Mouse (Mus musculus): ENCODE results near the gene Armcx1.
"Not testable (repeated sequence)": the region's sequence is repeated elsewhere in the genome, so short reads cannot be mapped to it uniquely, and the experiment has no call there.

Armcx1 gene

DNA sequence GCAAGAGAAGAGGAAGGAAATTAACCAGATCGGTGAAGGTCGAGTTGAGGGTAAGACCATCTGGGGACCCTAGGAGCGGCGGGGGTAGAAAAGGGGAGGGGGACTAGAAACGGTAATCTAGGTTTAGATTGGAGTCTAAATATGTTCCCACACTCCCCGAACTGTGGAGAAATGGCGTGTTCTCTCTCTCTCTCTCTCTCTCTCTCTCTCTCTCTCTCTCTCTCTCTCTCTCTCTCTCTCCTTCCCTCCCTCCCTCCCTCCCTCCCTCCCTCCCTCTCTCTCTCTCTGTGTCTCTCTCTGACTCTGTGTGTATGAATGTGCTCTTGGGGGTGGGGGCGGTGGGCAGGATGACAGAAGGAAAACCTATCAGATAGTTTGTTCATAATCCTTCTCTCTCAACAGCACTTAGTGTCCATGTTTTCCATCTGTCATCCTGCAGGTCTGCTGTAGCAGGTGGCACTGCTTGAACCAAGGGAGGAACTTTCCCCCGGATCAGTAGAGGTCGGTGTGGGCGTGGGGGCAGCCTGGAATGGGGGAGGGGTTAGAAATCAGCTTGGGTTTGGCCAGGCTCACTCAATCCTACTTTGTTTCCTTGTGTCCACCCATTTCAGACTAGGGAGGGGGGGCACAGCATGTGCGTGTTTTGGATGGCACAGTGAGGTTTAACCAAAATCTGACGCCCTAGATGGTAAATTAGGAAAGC is 39.7 kb downstream of the Armcx1 start:
- no peak for DNase-seq (ENCODE audit: low spot score)

DNA sequence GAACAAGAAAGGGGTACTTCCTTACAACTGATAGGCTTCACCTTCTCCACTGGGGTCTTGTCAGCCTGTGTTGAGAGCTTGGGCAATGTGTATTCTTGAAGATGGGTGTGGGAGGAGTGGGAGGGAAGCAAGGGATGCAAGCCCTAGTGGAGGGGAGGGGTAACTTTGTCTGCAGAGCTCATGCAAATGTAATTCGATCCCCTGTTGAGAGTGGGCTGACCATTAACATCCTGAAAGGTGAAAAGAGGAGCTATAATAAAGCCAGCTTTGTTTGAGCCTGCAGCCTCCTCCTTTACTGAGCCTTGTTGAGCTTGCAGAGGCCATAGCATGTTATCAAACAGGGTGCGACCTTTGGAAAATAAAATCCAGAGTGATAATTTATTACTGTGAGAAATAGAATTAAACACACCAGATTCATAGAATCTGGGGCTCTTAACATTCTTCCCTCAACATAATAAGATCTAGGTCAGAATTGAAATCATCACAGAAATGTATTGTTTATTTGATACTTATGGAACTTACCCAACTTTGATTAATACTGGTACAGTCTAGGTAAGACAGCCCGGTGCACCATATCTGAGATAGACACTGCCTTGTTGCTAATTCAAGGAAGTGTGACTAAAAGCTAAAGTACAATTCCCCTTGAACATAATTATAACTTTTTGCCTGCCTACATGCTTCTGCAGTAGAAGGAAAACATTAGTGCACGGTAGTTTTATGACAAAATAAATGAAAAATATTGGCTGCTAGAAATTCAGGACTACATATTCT is 45.9 kb downstream of the Armcx1 start:
- not testable (repeated sequence) for DNase-seq (ENCODE audit: low spot score)
